Mouse (Mus musculus): ENCODE measurements at regions not wholly inside any gene's neighbourhood (a gene's known extent, or its start where the extent isn't known, plus 50 kb on each side); places are given as distances from the start of the nearest gene placed in this dataset.

- no peak overlapping the region for H3K4me2 ChIP-seq (ENCODE audit: low read depth, low read length)
- no peak for DNase-seq (ENCODE audit: low spot score)
- ATAC-seq (replicated peaks; ENCODE audit: insufficient number of reproducible peaks, low FRiP score, low TSS enrichment, low read depth), result no peak
- H3K4me1 ChIP-seq (ENCODE audit: control insufficient read depth, insufficient read depth, low read length), result no peaks in the 10 kb centered on the region
- no peaks in the 10 kb centered on the region for H3K27me3 ChIP-seq (ENCODE audit: control insufficient read depth, insufficient read depth, low read length)
- no peak overlapping the region for H3K27ac ChIP-seq (replicated peaks; ENCODE audit: low read depth, low read length)
- WGBS, result 29% methylated on average over 3 of the region's 3 CpGs
- H3K4me3 ChIP-seq (ENCODE audit: low read depth, low read length), result no peak overlapping the region
- H3K36me3 ChIP-seq (replicated peaks; ENCODE audit: control insufficient read depth, insufficient read depth, low read depth, low read length), result no peaks in the 10 kb centered on the region
- H3K9ac ChIP-seq (replicated peaks; ENCODE audit: low read length), result no peak overlapping the region
- H3K9me3 ChIP-seq (replicated peaks; ENCODE audit: control insufficient read depth, low read length), result no peaks in the 10 kb centered on the region
Observed at GRCm38 (mm10) chr4:69818885-69819284, 591.4 kb downstream of the Cdk5rap2 start.

DNA sequence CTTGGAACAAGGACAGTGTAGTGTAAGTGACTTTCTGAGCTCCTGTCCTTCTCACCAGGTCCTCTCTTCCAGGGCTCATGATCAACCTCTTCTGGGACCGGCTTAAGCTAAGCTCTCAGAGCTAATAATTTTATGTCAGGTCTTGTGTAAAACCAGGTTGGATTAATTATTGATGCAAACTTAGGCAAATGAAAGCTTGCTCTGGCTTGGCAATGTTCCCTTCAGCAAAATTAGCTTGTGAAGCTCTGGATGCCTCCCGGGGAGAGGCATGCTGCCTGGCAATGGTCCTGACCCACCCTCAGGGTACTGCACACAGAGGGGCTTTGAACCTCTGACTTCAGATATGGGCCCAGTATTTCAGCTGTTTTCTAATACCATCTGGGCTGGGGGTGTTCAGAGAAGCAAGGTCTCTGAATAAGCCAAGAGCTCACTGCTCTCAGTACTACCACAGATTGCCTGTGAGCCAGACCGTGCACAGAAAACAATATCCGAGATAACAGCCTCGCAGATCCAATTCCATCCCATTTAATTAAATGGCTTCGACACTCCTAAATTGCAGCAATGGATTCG is 624.7 kb downstream of the Cdk5rap2 start:
- ATAC-seq (replicated peaks; ENCODE audit: insufficient number of reproducible peaks, low FRiP score, low TSS enrichment, low read depth) (no peak), DNase-seq (ENCODE audit: low spot score) (no peak)
- H3K4me1 ChIP-seq (ENCODE audit: control insufficient read depth, insufficient read depth, low read length), result no peaks in the 10 kb centered on the region
- H3K4me3 ChIP-seq (ENCODE audit: low read depth, low read length), result no peak overlapping the region
- no peak overlapping the region for H3K9ac ChIP-seq (replicated peaks; ENCODE audit: low read length)
- 82% methylated on average over 7 of the region's 7 CpGs for WGBS
- no peaks in the 10 kb centered on the region for H3K27me3 ChIP-seq (ENCODE audit: control insufficient read depth, insufficient read depth, low read length)
- H3K36me3 ChIP-seq (replicated peaks; ENCODE audit: control insufficient read depth, insufficient read depth, low read depth, low read length), result no peaks in the 10 kb centered on the region
- no peak overlapping the region for H3K27ac ChIP-seq (replicated peaks; ENCODE audit: low read depth, low read length)
- no peak overlapping the region for H3K4me2 ChIP-seq (ENCODE audit: low read depth, low read length)
- no peaks in the 10 kb centered on the region for H3K9me3 ChIP-seq (replicated peaks; ENCODE audit: control insufficient read depth, low read length)

DNA sequence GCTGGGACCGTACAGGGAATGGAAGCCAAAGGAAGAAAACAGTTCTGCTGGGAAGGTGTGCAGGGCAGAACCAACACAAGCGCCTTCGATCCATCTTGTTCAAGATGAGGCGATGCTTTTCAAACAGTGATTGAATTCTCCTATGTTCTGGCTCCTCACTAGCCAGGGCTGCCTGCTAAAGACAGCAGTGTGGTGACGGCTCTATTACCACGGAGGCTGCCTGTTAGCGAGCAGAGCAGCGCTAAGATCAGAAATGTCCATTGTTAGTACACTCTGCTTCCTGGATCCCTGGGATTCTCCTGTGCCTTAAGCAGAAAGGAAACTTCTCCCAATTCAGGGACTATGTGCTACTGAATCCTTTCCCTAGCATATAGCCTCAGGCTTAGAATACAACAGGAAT is 629.0 kb downstream of the Cdk5rap2 start:
- H3K27ac ChIP-seq (replicated peaks; ENCODE audit: low read depth, low read length), result no peak overlapping the region
- H3K4me3 ChIP-seq (ENCODE audit: low read depth, low read length), result no peak overlapping the region
- H3K4me2 ChIP-seq (ENCODE audit: low read depth, low read length), result no peak overlapping the region
- H3K9me3 ChIP-seq (replicated peaks; ENCODE audit: control insufficient read depth, low read length), result no peaks in the 10 kb centered on the region
- DNase-seq (ENCODE audit: low spot score) (no peak), ATAC-seq (replicated peaks; ENCODE audit: insufficient number of reproducible peaks, low FRiP score, low TSS enrichment, low read depth) (no peak; the same call in 1 of the 2 replicates)
- WGBS, result 67% methylated on average over 8 of the region's 8 CpGs
- H3K9ac ChIP-seq (replicated peaks; ENCODE audit: low read length), result no peak overlapping the region
- no peaks in the 10 kb centered on the region for H3K4me1 ChIP-seq (ENCODE audit: control insufficient read depth, insufficient read depth, low read length)
- H3K36me3 ChIP-seq (replicated peaks; ENCODE audit: control insufficient read depth, insufficient read depth, low read depth, low read length), result no peaks in the 10 kb centered on the region
- H3K27me3 ChIP-seq (ENCODE audit: control insufficient read depth, insufficient read depth, low read length), result no peaks in the 10 kb centered on the region

GRCm38 (mm10) chr4:69761841-69762240 is 648.4 kb downstream of the Cdk5rap2 start:
- Histone ChIP-seq H3K27me3 (ENCODE audit: control insufficient read depth, insufficient read depth, low read length) (no peaks in the 10 kb centered on the region), H3K4me1 (ENCODE audit: control insufficient read depth, insufficient read depth, low read length) (no peaks in the 10 kb centered on the region), H3K9ac (replicated peaks; ENCODE audit: low read length) (no peak overlapping the region), H3K27ac (replicated peaks; ENCODE audit: low read depth, low read length) (no peak overlapping the region), H3K4me3 (ENCODE audit: low read depth, low read length) (no peak overlapping the region), H3K4me2 (ENCODE audit: low read depth, low read length) (no peak overlapping the region), H3K9me3 (replicated peaks; ENCODE audit: control insufficient read depth, low read length) (no peaks in the 10 kb centered on the region), H3K36me3 (replicated peaks; ENCODE audit: control insufficient read depth, insufficient read depth, low read depth, low read length) (no peaks in the 10 kb centered on the region)
- DNase-seq (ENCODE audit: low spot score) (no peak), ATAC-seq (replicated peaks; ENCODE audit: insufficient number of reproducible peaks, low FRiP score, low TSS enrichment, low read depth) (no peak)
- 86% methylated on average over 3 of the region's 3 CpGs for WGBS

DNA sequence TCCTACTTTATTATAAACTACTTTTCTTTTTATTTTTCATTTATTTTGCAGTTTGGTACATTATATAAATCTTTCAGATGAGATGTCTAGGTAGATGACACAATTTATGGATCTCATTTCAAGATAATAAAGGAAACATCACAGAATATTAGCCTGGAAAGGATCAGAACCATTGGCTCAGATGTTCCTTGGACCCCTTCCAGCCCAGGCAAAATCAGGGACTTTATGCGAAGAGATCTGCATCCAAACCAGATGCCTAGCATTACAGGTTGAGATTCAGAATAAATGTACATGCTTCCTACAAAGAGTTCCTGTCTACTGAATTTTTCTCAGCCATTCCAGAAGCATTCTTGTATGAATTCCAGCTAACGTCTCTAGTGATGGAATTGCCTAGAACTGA is 650.6 kb downstream of the Cdk5rap2 start:
- WGBS, result 86% methylated on average over 2 of the region's 2 CpGs

DNA sequence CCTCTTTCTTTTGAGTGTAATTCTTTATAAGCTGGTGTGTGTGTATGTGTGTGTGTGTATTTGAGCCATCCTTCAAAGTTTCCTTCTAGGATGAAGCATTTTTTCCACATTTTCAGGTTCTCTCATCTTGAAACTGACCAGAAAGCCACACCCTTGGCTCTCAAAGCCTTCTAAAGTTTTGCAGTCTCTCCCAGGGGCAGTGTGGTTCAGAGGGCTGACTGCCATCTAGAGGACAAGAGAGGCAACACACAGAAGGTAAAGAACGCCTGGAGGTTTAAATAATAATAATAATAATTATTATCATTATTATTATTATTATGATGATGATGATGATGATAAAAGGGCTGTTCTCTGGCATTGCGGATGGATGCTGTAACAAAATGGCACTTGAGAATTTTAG is 655.7 kb downstream of the Cdk5rap2 start:
- H3K27me3 ChIP-seq (ENCODE audit: control insufficient read depth, insufficient read depth, low read length), result no peaks in the 10 kb centered on the region
- no peak overlapping the region for H3K4me3 ChIP-seq (ENCODE audit: low read depth, low read length)
- no peaks in the 10 kb centered on the region for H3K9me3 ChIP-seq (replicated peaks; ENCODE audit: control insufficient read depth, low read length)
- 70% methylated on average over 2 of the region's 2 CpGs for WGBS
- no peak overlapping the region for H3K9ac ChIP-seq (replicated peaks; ENCODE audit: low read length)
- no peaks in the 10 kb centered on the region for H3K4me1 ChIP-seq (ENCODE audit: control insufficient read depth, insufficient read depth, low read length)
- DNase-seq (ENCODE audit: low spot score) (peak; percentile 26), ATAC-seq (replicated peaks; ENCODE audit: insufficient number of reproducible peaks, low FRiP score, low TSS enrichment, low read depth) (no peak)
- H3K4me2 ChIP-seq (ENCODE audit: low read depth, low read length), result no peak overlapping the region
- H3K36me3 ChIP-seq (replicated peaks; ENCODE audit: control insufficient read depth, insufficient read depth, low read depth, low read length), result no peaks in the 10 kb centered on the region
- H3K27ac ChIP-seq (replicated peaks; ENCODE audit: low read depth, low read length), result no peak overlapping the region

More for the DNA sequence above, 650.6 kb downstream of the Cdk5rap2 start:
- H3K36me3 ChIP-seq (replicated peaks; ENCODE audit: control insufficient read depth, insufficient read depth, low read depth, low read length), result no peaks in the 10 kb centered on the region
- no peak overlapping the region for H3K9ac ChIP-seq (replicated peaks; ENCODE audit: low read length)
- ATAC-seq (replicated peaks; ENCODE audit: insufficient number of reproducible peaks, low FRiP score, low TSS enrichment, low read depth), result no peak
- H3K4me2 ChIP-seq (ENCODE audit: low read depth, low read length), result no peak overlapping the region
- H3K9me3 ChIP-seq (replicated peaks; ENCODE audit: control insufficient read depth, low read length), result no peaks in the 10 kb centered on the region
- no peak for DNase-seq (ENCODE audit: low spot score)
- H3K27me3 ChIP-seq (ENCODE audit: control insufficient read depth, insufficient read depth, low read length), result no peaks in the 10 kb centered on the region
- no peak overlapping the region for H3K27ac ChIP-seq (replicated peaks; ENCODE audit: low read depth, low read length)
- H3K4me3 ChIP-seq (ENCODE audit: low read depth, low read length), result no peak overlapping the region
- H3K4me1 ChIP-seq (ENCODE audit: control insufficient read depth, insufficient read depth, low read length), result no peaks in the 10 kb centered on the region

DNA sequence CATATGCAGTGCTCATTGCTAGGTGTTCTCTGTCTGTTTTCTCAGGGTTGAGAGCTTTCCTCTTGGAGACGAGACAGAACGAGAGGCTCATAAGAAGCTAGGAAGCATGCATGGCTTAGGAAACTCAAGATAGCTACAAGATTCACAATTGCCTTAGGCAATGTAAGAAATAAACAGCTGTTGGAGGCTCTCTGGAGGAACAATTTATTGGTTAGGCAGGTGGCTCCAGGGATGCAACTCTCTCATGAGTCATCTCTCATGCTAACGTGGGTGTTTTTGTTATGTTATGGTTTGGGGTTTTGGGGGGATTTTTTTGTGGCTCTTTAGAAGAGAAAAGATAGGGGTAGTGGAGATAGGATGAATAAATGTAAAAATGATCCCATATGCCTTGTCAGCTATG is 657.2 kb downstream of the Cdk5rap2 start:
- Histone ChIP-seq H3K4me2 (ENCODE audit: low read depth, low read length) (no peak overlapping the region), H3K9ac (replicated peaks; ENCODE audit: low read length) (no peak overlapping the region), H3K4me1 (ENCODE audit: control insufficient read depth, insufficient read depth, low read length) (no peaks in the 10 kb centered on the region), H3K9me3 (replicated peaks; ENCODE audit: control insufficient read depth, low read length) (no peaks in the 10 kb centered on the region), H3K36me3 (replicated peaks; ENCODE audit: control insufficient read depth, insufficient read depth, low read depth, low read length) (no peaks in the 10 kb centered on the region), H3K4me3 (ENCODE audit: low read depth, low read length) (no peak overlapping the region), H3K27me3 (ENCODE audit: control insufficient read depth, insufficient read depth, low read length) (no peaks in the 10 kb centered on the region), H3K27ac (replicated peaks; ENCODE audit: low read depth, low read length) (no peak overlapping the region)
- DNase-seq (ENCODE audit: low spot score) (no peak), ATAC-seq (replicated peaks; ENCODE audit: insufficient number of reproducible peaks, low FRiP score, low TSS enrichment, low read depth) (no peak)
- WGBS, result 66% methylated on average over 3 of the region's 3 CpGs

GRCm38 (mm10) chr4:69739833-69740510 is 670.3 kb downstream of the Cdk5rap2 start:
- H3K36me3 ChIP-seq (replicated peaks; ENCODE audit: control insufficient read depth, insufficient read depth, low read depth, low read length), result no peaks in the 10 kb centered on the region
- 78% methylated on average over 7 of the region's 7 CpGs for WGBS
- H3K4me3 ChIP-seq (ENCODE audit: low read depth, low read length), result no peak overlapping the region
- no peak overlapping the region for H3K9ac ChIP-seq (replicated peaks; ENCODE audit: low read length)
- no peak overlapping the region for H3K4me2 ChIP-seq (ENCODE audit: low read depth, low read length)
- no peak for DNase-seq (ENCODE audit: low spot score)
- no peak for ATAC-seq (replicated peaks; ENCODE audit: insufficient number of reproducible peaks, low FRiP score, low TSS enrichment, low read depth)
- no peaks in the 10 kb centered on the region for H3K9me3 ChIP-seq (replicated peaks; ENCODE audit: control insufficient read depth, low read length)
- no peaks in the 10 kb centered on the region for H3K27me3 ChIP-seq (ENCODE audit: control insufficient read depth, insufficient read depth, low read length)
- no peak overlapping the region for H3K27ac ChIP-seq (replicated peaks; ENCODE audit: low read depth, low read length)
- no peaks in the 10 kb centered on the region for H3K4me1 ChIP-seq (ENCODE audit: control insufficient read depth, insufficient read depth, low read length)

Data from embryonic facial prominence, embryonic 11.5 days (tissue).